Mouse (Mus musculus): ENCODE results near the gene Rmdn3.

The Rmdn3 gene

GRCm38 (mm10) chr2:119156681-119157572 lies at the start of gene Rmdn3:
TSS of gene Rmdn3 (minus strand) at chr2:119157034.
- peak; percentile 91 to 93 for DNase-seq (ENCODE audit: low spot score in 2 of 2)

GRCm38 (mm10) chr2:119203871-119204460 lies 47.1 kb upstream of the Rmdn3 start:
- no peak for DNase-seq (ENCODE audit: low spot score in 2 of 2)

GRCm38 (mm10) chr2:119202914-119203453 lies 46.1 kb upstream of the Rmdn3 start:
- no peak for DNase-seq (ENCODE audit: low spot score in 2 of 2)

- no peak for DNase-seq (ENCODE audit: low spot score in 2 of 2)
Observed at GRCm38 (mm10) chr2:119198934-119199333, 42.1 kb upstream of the Rmdn3 start.

- DNase-seq (ENCODE audit: low spot score in 2 of 2), result no peak
Observed at GRCm38 (mm10) chr2:119198049-119198448, 41.2 kb upstream of the Rmdn3 start.

- no peak for DNase-seq (ENCODE audit: low spot score in 2 of 2)
Observed at GRCm38 (mm10) chr2:119197493-119197892, 40.7 kb upstream of the Rmdn3 start.

GRCm38 (mm10) chr2:119196316-119197108 lies 39.7 kb upstream of the Rmdn3 start:
- DNase-seq (ENCODE audit: low spot score in 2 of 2), result no peak

GRCm38 (mm10) chr2:119194140-119194539 lies 37.3 kb upstream of the Rmdn3 start:
- DNase-seq (ENCODE audit: low spot score in 2 of 2), result no peak

GRCm38 (mm10) chr2:119190969-119191368 lies 34.1 kb upstream of the Rmdn3 start:
- no peak for DNase-seq (ENCODE audit: low spot score in 2 of 2)

GRCm38 (mm10) chr2:119189029-119189710 lies 32.3 kb upstream of the Rmdn3 start:
- peak; percentile 66 to 85 for DNase-seq (ENCODE audit: low spot score in 2 of 2)

GRCm38 (mm10) chr2:119182914-119183313 lies 26.1 kb upstream of the Rmdn3 start:
- DNase-seq (ENCODE audit: low spot score in 2 of 2), result no peak

GRCm38 (mm10) chr2:119177384-119177939 lies 20.6 kb upstream of the Rmdn3 start:
- no peak for DNase-seq (ENCODE audit: low spot score in 2 of 2)

- DNase-seq (ENCODE audit: low spot score in 2 of 2), result no peak
Observed at GRCm38 (mm10) chr2:119176761-119177160, 19.9 kb upstream of the Rmdn3 start.

- no peak for DNase-seq (ENCODE audit: low spot score in 2 of 2)
Observed at GRCm38 (mm10) chr2:119175614-119176013, 18.8 kb upstream of the Rmdn3 start.

GRCm38 (mm10) chr2:119174866-119175265 lies 18.0 kb upstream of the Rmdn3 start:
- no peak for DNase-seq (ENCODE audit: low spot score in 2 of 2)

- DNase-seq (ENCODE audit: low spot score in 2 of 2), result peak in 1 of 2 experiments; percentile 48
Observed at GRCm38 (mm10) chr2:119173991-119174651, 17.3 kb upstream of the Rmdn3 start, which contains the start of gene Gm14137. TSS of gene Gm14137 (plus strand) at chr2:119174509.

GRCm38 (mm10) chr2:119172862-119173576 lies 16.2 kb upstream of the Rmdn3 start:
- DNase-seq (ENCODE audit: low spot score in 2 of 2), result no peak

GRCm38 (mm10) chr2:119172446-119172845 lies 15.6 kb upstream of the Rmdn3 start:
- no peak for DNase-seq (ENCODE audit: low spot score in 2 of 2)

- DNase-seq (ENCODE audit: low spot score in 2 of 2), result no peak
Observed at GRCm38 (mm10) chr2:119171574-119171973, 14.7 kb upstream of the Rmdn3 start.

GRCm38 (mm10) chr2:119170282-119170681 lies 13.4 kb upstream of the Rmdn3 start:
- DNase-seq (ENCODE audit: low spot score in 2 of 2), result no peak

All from natural killer cell, adult 2 months (primary cell).